Mouse (Mus musculus) right cerebral cortex, adult 2 months (tissue): ENCODE results near the gene Gata2.

Experiments used
- DNase-seq, 2 experiments: peaks; one replicate each; pipeline ENCODE4 v3.0.0; 2021 to 2022; ENCODE audit warnings: low spot score in 2 of 2

Gene Gata2

DNA sequence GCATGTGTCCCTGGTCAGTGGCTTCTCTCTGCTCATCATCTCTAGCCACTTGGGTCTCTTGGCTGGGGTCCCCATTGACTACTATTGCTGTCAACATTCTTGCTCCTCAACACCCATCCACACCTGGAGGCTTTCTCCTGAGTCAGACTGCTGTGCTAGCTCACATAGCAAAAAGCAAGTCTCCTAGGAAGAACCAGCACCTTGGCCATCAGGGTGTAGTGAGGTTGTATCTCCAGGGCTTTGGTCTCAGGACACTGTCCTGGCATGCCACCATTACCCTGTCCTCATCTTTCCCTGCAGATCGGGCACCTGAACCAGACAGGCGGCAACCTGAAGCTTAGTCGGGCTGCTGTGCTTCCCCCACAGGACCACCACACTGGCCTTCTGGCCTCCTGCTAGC is 14.6 kb downstream of the Gata2 start:
- DNase-seq, result no peak

GRCm38 (mm10) chr6:88209453-88209852 is 15.8 kb downstream of the Gata2 start:
- DNase-seq, result no peak

DNA sequence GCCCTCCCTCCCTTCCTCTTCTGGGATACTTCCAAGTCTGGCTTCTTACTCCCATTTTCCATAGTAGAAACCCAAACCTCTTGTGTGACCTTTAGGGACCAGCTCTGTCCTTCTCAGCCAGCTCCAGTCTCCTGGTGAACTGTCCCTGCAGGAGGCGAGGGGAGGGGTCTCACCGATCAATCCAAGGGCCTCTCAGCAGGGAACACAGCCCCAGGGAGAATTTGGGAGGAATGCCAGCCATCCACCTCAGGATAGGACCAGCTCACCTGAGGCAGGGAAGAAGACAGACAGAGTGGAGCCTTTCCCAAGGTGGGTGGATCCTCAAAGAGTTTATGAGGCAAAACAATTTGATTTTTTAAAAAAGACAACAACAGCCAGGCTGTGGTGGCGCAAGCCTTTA is 16.5 kb downstream of the Gata2 start:
- no peak for DNase-seq

GRCm38 (mm10) chr6:88215797-88216196 is 22.1 kb downstream of the Gata2 start:
- DNase-seq, result no peak

DNA sequence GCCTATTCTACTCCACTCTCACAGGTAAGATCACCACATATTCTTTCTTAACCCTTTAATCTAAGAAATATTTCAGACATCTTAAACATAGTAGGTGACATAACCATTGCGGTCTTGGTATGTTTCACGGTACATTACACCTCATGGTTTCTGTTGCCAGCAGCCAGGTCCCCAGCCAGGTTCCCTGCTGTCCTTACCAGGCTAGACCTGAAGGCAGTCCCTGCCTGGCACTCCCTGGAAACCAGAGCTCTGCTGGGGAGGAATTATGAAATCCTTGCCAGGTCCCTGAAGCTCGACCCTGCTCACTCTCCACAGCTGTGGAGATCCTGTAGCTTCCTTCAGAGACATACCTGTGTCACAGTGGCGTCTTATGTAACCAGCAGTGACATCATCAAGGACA is 22.5 kb downstream of the Gata2 start:
- no peak for DNase-seq

GRCm38 (mm10) chr6:88219094-88219493 is 25.4 kb downstream of the Gata2 start:
- no peak for DNase-seq

- DNase-seq, result no peak
Observed at GRCm38 (mm10) chr6:88221968-88222367, 28.3 kb downstream of the Gata2 start, which contains the start of gene Dnajb8. Gene Dnajb8 (plus strand): TSS chr6:88222268.

GRCm38 (mm10) chr6:88226570-88226994 is 32.9 kb downstream of the Gata2 start:
- no peak for DNase-seq

DNA sequence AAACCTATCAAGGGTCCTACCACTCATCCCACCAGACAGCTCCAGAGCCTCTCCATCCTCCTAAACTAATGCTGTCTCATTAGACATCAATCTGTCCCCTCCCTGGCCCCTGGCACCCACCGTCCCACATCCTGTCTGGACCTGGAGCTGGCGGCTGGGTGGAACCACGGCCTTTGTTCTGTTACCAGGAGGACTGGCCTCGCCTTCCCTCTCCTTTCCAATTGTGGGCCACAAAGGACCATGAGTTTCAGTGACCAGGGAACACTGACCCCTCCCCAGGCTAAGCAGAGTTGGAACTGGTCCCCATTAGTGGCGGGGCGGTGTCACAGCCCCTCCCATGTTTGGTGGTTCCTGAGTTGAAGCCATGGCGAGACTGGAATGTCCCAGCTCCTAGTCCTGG is 33.8 kb downstream of the Gata2 start:
- DNase-seq, result no peak

- no peak for DNase-seq
Observed at GRCm38 (mm10) chr6:88229221-88229620, 35.5 kb downstream of the Gata2 start.

GRCm38 (mm10) chr6:88231821-88232220 is 38.1 kb downstream of the Gata2 start:
- no peak for DNase-seq

GRCm38 (mm10) chr6:88232221-88232620 is 38.5 kb downstream of the Gata2 start:
- no peak for DNase-seq

DNA sequence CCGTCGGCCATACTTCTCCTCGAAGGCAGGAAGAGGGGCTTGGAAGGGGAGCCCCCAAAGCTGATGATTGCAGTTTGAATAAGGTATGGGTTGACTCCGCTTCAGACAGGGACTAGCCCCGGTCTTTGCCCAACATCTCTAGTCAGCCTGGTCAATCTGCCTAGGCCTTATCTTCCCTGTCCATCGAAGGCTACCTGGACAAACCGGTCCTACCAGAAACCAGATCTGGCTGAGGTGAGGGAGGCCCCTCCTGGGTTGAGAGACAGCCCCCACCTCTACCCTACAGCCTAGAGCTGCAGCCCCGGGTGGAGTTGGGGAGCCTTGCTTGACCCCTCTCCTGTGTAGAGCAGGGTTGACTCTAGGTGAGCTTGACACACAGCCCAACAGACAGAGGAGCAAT is 40.3 kb downstream of the Gata2 start:
- no peak for DNase-seq

DNA sequence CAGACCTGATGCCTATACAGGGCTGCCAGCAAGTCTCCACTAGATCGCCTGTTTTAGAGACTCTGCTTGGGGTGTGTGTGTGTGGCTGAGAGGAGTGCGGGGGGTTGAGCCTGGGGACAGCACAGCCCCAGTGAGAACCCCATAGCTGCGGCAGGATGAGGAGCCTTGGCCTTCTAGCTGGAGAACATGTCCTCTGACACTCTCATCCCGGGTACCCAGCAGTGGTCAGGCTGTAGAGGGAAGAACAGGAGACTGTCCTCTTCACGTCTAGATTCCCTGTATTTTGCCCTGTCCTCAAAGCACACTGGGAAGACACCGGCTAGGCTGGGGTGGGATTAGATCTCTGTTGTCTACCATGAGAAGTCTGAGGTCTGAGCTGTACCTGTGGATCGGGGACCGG is 41.8 kb downstream of the Gata2 start:
- no peak for DNase-seq

- no peak for DNase-seq
Observed at GRCm38 (mm10) chr6:88235983-88236382, 42.3 kb downstream of the Gata2 start.

GRCm38 (mm10) chr6:88236513-88236912 is 42.8 kb downstream of the Gata2 start:
- DNase-seq, result no peak

GRCm38 (mm10) chr6:88242604-88243003 is 48.9 kb downstream of the Gata2 start:
- peak; percentile 9 to 37 for DNase-seq

- DNase-seq, result no peak
Observed at GRCm38 (mm10) chr6:88249231-88249630, 55.5 kb downstream of the Gata2 start.

DNA sequence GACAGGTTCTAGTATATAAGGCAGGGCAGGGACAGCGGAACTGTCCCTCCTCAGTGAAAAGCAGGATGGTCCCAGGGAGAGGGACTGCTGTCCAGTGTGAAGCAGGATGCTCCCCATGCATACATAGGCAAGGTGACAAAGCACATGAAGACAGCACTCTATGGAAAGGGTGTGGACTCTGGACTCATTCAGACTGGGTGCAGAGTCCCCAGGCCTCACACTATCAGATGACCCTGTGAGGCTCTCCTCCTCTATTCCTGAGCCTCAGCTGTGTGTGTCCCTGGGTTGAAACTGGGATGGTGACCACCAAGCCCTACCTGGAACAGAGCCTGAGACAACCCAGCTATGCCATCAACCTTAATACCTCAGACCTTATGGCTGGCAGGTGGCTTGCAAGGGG is 57.7 kb downstream of the Gata2 start:
- DNase-seq, result no peak

- DNase-seq, result no peak
Observed at GRCm38 (mm10) chr6:88251798-88252478, 58.2 kb downstream of the Gata2 start.

GRCm38 (mm10) chr6:88254082-88254481 is 60.4 kb downstream of the Gata2 start:
- DNase-seq, result no peak

DNA sequence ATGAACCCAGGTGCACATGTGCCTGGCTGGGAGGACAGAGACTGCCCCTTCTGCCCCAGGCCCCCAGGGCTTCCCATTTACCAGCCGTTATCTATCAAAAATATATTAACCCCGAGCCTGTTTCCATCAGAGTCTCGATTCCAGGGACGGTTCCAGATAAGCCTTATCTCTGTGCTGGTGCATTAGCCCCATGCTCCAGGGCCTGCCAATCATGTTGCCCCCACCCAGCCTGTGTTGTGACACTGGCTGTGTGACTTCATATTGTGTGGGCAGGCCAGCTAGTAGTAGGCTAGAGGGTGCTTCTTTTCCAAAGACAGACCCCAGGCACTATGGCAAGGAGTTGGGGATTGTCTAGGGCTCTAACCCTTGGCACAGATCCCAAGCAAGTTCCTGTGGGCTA is 61.7 kb downstream of the Gata2 start:
- DNase-seq, result no peak
